Mouse (Mus musculus): ENCODE results near the gene Ctbs. TPM values are rescaled to one million over a fixed set of nuclear protein-coding genes. Genes with fewer than 3 reads are reported as not detected.

The Ctbs gene
- polyA plus RNA-seq, 1 experiment = 0.36 TPM

DNA sequence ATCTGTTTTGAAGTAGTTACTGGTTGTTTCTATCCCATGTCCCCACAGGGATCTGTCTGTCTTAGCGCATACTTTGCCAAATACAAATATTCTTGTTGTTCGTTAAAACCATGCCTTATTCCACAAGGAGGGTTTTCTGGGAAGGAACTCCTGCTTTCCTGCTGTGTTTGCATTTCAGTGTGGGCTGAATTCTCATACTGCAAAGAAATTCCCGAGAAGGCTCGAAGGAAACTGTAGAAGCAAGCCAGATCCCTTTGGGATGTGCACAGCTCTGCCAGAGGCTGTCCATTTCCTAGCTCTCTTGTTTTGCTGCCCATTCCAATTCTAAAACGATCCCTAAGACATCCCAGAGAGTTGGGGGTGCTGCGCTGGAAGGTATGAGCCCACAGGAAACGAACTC is 9.2 kb upstream of the Ctbs start:
- Histone ChIP-seq H3K4me1 (ENCODE audit: control insufficient read depth) (no peaks in the 10 kb centered on the region), H3K27me3 (ENCODE audit: control insufficient read depth) (no peaks in the 10 kb centered on the region), H3K4me3 (replicated peaks) (no peak overlapping the region), H3K9me3 (ENCODE audit: control insufficient read depth, low read length) (peaks cover 2% of the 10 kb centered on the region; the same call in 1 of the 2 replicates), H3K36me3 (ENCODE audit: control insufficient read depth) (peaks cover 97% of the 10 kb centered on the region)
- TF ChIP-seq TAL1 (IDR thresholded peaks at IDR 0.05; ENCODE audit: low read length) (no peak), GATA1 (IDR thresholded peaks at IDR 0.05; ENCODE audit: low read length) (no peak)

- peaks cover 9% of the 10 kb centered on the region for H3K9me3 ChIP-seq (ENCODE audit: control insufficient read depth, low read length)
- no peak overlapping the region for H3K4me3 ChIP-seq (replicated peaks)
- peaks cover 85% of the 10 kb centered on the region for H3K36me3 ChIP-seq (ENCODE audit: control insufficient read depth)
- TF ChIP-seq GATA1 (IDR thresholded peaks at IDR 0.05; ENCODE audit: low read length) = no peak
- no peak for TF ChIP-seq TAL1 (IDR thresholded peaks at IDR 0.05; ENCODE audit: low read length)
- H3K27me3 ChIP-seq (ENCODE audit: control insufficient read depth) = no peaks in the 10 kb centered on the region
- H3K4me1 ChIP-seq (ENCODE audit: control insufficient read depth) = no peaks in the 10 kb centered on the region
These were observed 7.1 kb upstream of the Ctbs start for GRCm38 (mm10) chr3:146442484-146442883.

DNA sequence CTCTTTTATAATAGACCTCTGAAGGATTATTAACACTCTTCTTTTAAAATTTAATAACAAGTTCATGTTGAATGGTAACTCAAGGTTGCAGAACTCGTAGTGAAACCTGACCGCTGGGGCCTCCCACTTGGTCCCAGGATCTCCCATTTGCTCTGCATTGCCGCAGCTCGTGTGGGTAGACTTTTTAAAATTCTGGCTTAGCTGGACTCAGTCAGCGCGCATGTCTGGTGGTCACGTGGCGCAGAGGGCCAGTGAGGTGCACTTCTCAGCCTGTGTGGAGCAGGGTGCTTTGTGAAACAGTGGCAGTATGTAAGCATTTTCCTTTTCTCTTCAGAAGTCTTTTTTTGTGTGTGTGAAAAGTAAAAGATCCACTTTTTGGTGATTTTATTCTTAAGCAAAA is 6.7 kb upstream of the Ctbs start:
- no peak overlapping the region for H3K4me3 ChIP-seq (replicated peaks)
- peaks cover 9% of the 10 kb centered on the region for H3K9me3 ChIP-seq (ENCODE audit: control insufficient read depth, low read length)
- peaks cover 81% of the 10 kb centered on the region for H3K36me3 ChIP-seq (ENCODE audit: control insufficient read depth)
- H3K27me3 ChIP-seq (ENCODE audit: control insufficient read depth) = no peaks in the 10 kb centered on the region
- TF ChIP-seq GATA1 (IDR thresholded peaks at IDR 0.05; ENCODE audit: low read length) (no peak), TAL1 (IDR thresholded peaks at IDR 0.05; ENCODE audit: low read length) (no peak)
- peaks cover under 1% of the 10 kb centered on the region for H3K4me1 ChIP-seq (ENCODE audit: control insufficient read depth)

GRCm38 (mm10) chr3:146443380-146443779 is 6.2 kb upstream of the Ctbs start:
- no peak for TF ChIP-seq TAL1 (IDR thresholded peaks at IDR 0.05; ENCODE audit: low read length)
- no peak for TF ChIP-seq GATA1 (IDR thresholded peaks at IDR 0.05; ENCODE audit: low read length)
- Histone ChIP-seq H3K27me3 (ENCODE audit: control insufficient read depth) (no peaks in the 10 kb centered on the region), H3K4me1 (ENCODE audit: control insufficient read depth) (peaks cover 5% of the 10 kb centered on the region), H3K4me3 (replicated peaks) (no peak overlapping the region), H3K36me3 (ENCODE audit: control insufficient read depth) (peaks cover 80% of the 10 kb centered on the region), H3K9me3 (ENCODE audit: control insufficient read depth, low read length) (peaks cover 9% of the 10 kb centered on the region)

DNA sequence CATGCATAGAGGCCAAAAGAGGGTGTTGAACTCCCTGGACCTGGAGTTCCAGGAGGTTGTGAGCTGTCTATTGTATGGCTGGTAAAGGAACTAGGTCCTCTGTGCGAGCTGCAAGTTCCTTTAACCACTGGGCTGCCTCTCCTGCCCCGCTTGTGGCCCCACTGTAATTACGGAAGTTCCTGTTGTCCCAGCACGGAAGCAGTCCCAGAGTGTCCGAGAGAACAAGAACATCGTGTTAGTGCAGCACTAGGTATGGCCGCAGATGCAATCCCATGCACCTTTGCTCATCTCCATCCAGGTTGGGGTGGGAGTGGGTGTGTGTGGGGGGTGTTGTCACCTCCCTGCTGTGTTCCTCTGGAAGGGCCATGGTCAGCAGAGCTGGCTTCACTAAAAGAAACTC is 4.7 kb upstream of the Ctbs start:
- TF ChIP-seq TAL1 (IDR thresholded peaks at IDR 0.05; ENCODE audit: low read length) = no peak
- TF ChIP-seq GATA1 (IDR thresholded peaks at IDR 0.05; ENCODE audit: low read length) = no peak
- Histone ChIP-seq H3K9me3 (ENCODE audit: control insufficient read depth, low read length) (peaks cover 9% of the 10 kb centered on the region), H3K4me1 (ENCODE audit: control insufficient read depth) (peaks cover 15% of the 10 kb centered on the region), H3K27me3 (ENCODE audit: control insufficient read depth) (no peaks in the 10 kb centered on the region), H3K36me3 (ENCODE audit: control insufficient read depth) (peaks cover 68% of the 10 kb centered on the region), H3K4me3 (replicated peaks) (no peak overlapping the region)

GRCm38 (mm10) chr3:146447156-146447555 is 2.4 kb upstream of the Ctbs start:
- H3K36me3 ChIP-seq (ENCODE audit: control insufficient read depth) = peaks cover 46% of the 10 kb centered on the region
- H3K27me3 ChIP-seq (ENCODE audit: control insufficient read depth) = no peaks in the 10 kb centered on the region
- peaks cover 9% of the 10 kb centered on the region for H3K9me3 ChIP-seq (ENCODE audit: control insufficient read depth, low read length)
- peaks cover 38% of the 10 kb centered on the region for H3K4me1 ChIP-seq (ENCODE audit: control insufficient read depth)
- no peak for TF ChIP-seq TAL1 (IDR thresholded peaks at IDR 0.05; ENCODE audit: low read length)
- TF ChIP-seq GATA1 (IDR thresholded peaks at IDR 0.05; ENCODE audit: low read length) = no peak
- no peak overlapping the region for H3K4me3 ChIP-seq (replicated peaks)

DNA sequence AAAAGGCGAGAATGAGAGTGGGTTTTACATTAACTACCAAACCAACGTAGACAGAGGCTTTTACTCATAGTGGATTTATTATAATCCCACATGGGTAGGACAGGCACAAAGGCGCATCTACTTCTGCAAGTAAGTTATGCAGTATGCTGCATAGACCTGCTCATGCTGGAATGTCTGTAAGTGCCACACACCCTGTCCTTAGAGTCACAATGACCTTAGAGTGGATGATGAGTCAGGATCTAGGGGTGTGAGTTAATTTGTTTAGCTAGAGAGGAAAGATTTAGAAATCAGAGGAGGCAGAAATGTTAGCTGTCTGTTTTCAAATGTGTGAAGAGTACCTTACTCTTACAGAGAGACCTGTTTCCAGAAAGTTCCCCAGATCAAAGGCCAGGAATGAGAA is 2.0 kb upstream of the Ctbs start:
- Histone ChIP-seq H3K27me3 (ENCODE audit: control insufficient read depth) (no peaks in the 10 kb centered on the region), H3K9me3 (ENCODE audit: control insufficient read depth, low read length) (peaks cover 9% of the 10 kb centered on the region), H3K36me3 (ENCODE audit: control insufficient read depth) (peaks cover 42% of the 10 kb centered on the region), H3K4me1 (ENCODE audit: control insufficient read depth) (peaks cover 39% of the 10 kb centered on the region), H3K4me3 (replicated peaks) (no peak overlapping the region)
- TF ChIP-seq TAL1 (IDR thresholded peaks at IDR 0.05; ENCODE audit: low read length) = no peak
- TF ChIP-seq GATA1 (IDR thresholded peaks at IDR 0.05; ENCODE audit: low read length) = no peak

DNA sequence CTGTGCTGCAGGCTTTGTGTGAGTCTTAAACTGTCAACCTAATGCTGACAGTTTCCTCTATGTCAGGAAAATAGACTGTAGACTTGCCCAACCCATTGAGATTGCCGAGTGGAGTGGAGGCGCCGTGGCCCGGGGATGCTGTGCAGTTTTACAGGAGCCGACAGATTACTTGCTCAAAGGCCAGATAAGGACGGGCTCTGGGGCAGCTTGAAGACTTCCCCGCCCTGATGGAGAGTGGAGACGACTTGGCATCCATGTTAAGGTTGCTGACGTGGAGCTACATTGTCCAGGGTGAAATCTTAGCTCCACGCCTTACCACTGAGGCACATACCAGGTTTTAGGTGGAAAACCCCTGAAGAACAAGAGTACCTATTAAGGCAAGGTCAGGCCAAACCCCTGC is 1.2 kb upstream of the Ctbs start:
- no peak for TF ChIP-seq GATA1 (IDR thresholded peaks at IDR 0.05; ENCODE audit: low read length)
- TF ChIP-seq TAL1 (IDR thresholded peaks at IDR 0.05; ENCODE audit: low read length) = no peak
- Histone ChIP-seq H3K4me3 (replicated peaks) (no peak overlapping the region), H3K4me1 (ENCODE audit: control insufficient read depth) (peaks cover 39% of the 10 kb centered on the region), H3K36me3 (ENCODE audit: control insufficient read depth) (peaks cover 34% of the 10 kb centered on the region), H3K27me3 (ENCODE audit: control insufficient read depth) (no peaks in the 10 kb centered on the region), H3K9me3 (ENCODE audit: control insufficient read depth, low read length) (peaks cover 9% of the 10 kb centered on the region)

GRCm38 (mm10) chr3:146448969-146449368 is 626 bp upstream of the Ctbs start:
- H3K27me3 ChIP-seq (ENCODE audit: control insufficient read depth) = no peaks in the 10 kb centered on the region
- no peak overlapping the region for H3K4me3 ChIP-seq (replicated peaks)
- peaks cover 39% of the 10 kb centered on the region for H3K4me1 ChIP-seq (ENCODE audit: control insufficient read depth)
- TF ChIP-seq GATA1 (IDR thresholded peaks at IDR 0.05; ENCODE audit: low read length) = no peak
- peaks cover 9% of the 10 kb centered on the region for H3K9me3 ChIP-seq (ENCODE audit: control insufficient read depth, low read length)
- H3K36me3 ChIP-seq (ENCODE audit: control insufficient read depth) = peaks cover 28% of the 10 kb centered on the region

DNA sequence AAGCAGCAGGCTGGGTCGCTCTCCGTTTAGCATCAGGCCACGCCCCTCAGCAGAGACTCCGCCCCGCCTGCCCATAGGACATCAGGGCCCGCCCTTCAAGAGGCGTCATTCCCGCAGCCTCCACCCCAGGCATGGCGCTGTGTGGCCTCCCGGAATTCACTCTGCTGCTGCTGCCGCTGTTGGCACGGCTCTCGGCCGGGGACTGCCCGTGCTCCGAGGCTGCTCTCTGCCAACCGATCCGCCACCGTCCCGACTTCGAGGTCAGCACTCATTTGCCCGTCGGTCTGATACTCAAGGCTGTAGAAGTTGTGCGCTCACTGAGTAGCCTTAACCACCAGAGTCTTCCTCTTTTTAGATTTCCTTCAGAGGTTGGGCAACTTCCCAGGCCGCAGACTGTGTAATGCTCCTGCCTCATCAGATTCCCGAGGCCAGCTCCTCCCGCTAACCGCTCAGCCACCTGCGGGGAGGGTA is 811 bp downstream of the Ctbs start:
- no peak for TF ChIP-seq GATA1 (IDR thresholded peaks at IDR 0.05; ENCODE audit: low read length)
- TF ChIP-seq TAL1 (IDR thresholded peaks at IDR 0.05; ENCODE audit: low read length) = no peak
- H3K9me3 ChIP-seq (ENCODE audit: control insufficient read depth, low read length) = peaks cover 7% of the 10 kb centered on the region
- no peaks in the 10 kb centered on the region for H3K27me3 ChIP-seq (ENCODE audit: control insufficient read depth)

More for the DNA sequence above, 811 bp downstream of the Ctbs start:
- Histone ChIP-seq H3K36me3 (ENCODE audit: control insufficient read depth) (peaks cover 18% of the 10 kb centered on the region), H3K4me3 (replicated peaks) (peak overlapping the region; percentile 74), H3K4me1 (ENCODE audit: control insufficient read depth) (peaks cover 39% of the 10 kb centered on the region)
